In the genomic region with DNA sequence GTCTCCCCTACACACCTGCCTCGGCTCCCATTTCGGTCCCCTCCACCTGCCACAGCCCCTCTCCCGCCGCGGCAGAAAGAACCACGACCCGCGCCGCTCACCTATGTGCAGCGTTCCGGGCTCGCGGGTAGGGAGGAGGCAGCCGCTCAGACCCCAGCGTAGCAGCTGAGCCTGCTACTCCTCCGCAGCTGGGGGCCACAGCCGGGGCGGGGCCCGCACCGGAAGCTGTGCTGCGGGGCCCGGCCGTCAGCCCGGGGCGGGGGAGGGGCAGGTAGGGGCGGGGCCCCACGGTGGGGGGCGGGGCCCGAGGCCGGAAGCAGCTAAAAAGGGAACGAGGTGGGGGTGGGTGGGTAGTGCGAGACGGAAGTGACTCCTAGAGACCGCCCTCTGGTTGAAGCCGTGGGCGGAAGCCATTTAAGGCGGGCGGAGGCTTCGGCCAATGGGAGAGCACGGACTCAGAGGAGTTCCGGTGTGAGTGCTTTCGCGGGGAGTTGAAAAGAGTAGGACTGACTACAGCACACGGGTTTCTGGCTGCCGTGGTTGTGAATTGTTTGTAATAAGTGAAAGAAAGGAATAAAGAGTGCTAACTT, we compare ENCODE assay signal across 8 mouse cellular contexts. TPM values are rescaled to one million over a fixed set of nuclear protein-coding genes. Genes with fewer than 3 reads are reported as not detected.
DNase-seq lines count a peak whose midpoint lies in the region; ATAC-seq and TF ChIP-seq lines count a peak whose summit lies in the region.

A gene (minus strand): TSS at position 213 of the 590 bp plus-strand sequence.

- peak; percentile 89 to 92 for DNase-seq in B cell, adult 2 months
- DNase-seq in brain, adult 2 months (ENCODE audit: low read depth, low spot score): peak; percentile 98
- DNase-seq in liver, adult 2 months (ENCODE audit: extremely low read depth, low read depth, low spot score): peak; percentile 88
- peak; percentile 97 for DNase-seq in splenic B cell, adult 2 months (ENCODE audit: low read depth, low spot score)

- no peaks in the 10 kb centered on the region; the same call in 1 of the 2 replicates for H3K79me2 ChIP-seq in liver, adult 2 months (ENCODE audit: control insufficient read depth, insufficient read depth, low read length)
- no peaks in the 10 kb centered on the region for H3K79me2 ChIP-seq in myocyte (ENCODE audit: control insufficient read depth, insufficient read depth)

- peak within 1 kb of the TSS; percentile 86 for H3K9ac ChIP-seq in heart, embryonic 11.5 days (ENCODE audit: low read depth, low read length)
- H3K9ac ChIP-seq in kidney, embryonic 16.5 days (replicated peaks; ENCODE audit: low read length): peak within 1 kb of the TSS; percentile 79
- H3K9ac ChIP-seq in liver, adult 2 months (ENCODE audit: low read depth, low read length): peak within 1 kb of the TSS; percentile 93

- H3ac ChIP-seq in myocyte (ENCODE audit: control insufficient read depth, insufficient read length): peak within 1 kb of the TSS; percentile 70

- peaks cover 31% of the 10 kb centered on the region for H3K4me1 ChIP-seq in heart, embryonic 11.5 days (ENCODE audit: control insufficient read depth, insufficient read depth, low read length)
- H3K4me1 ChIP-seq in kidney, embryonic 16.5 days (ENCODE audit: insufficient read depth, low read length): peaks cover 36% of the 10 kb centered on the region
- H3K4me1 ChIP-seq in liver, adult 2 months (ENCODE audit: control insufficient read depth, insufficient read depth, low read length): peaks cover 3% of the 10 kb centered on the region

- peak within 1 kb of the TSS; percentile 89 for H3K4me3 ChIP-seq in heart, embryonic 11.5 days (ENCODE audit: low read depth, low read length)
- H3K4me3 ChIP-seq in kidney, embryonic 16.5 days (ENCODE audit: low read length): peak within 1 kb of the TSS; percentile 76
- peak within 1 kb of the TSS; percentile 97 for H3K4me3 ChIP-seq in liver, adult 2 months (ENCODE audit: insufficient read depth, low read depth, low read length)
- peak within 1 kb of the TSS; percentile 39 for H3K4me3 ChIP-seq in myocyte

- no peaks in the 10 kb centered on the region for H3K9me3 ChIP-seq in heart, embryonic 11.5 days (replicated peaks; ENCODE audit: control insufficient read depth, low read length)
- H3K9me3 ChIP-seq in kidney, embryonic 16.5 days (ENCODE audit: low read length): no peaks in the 10 kb centered on the region

- 0 out of 2 replicates have a peak, but pooled peaks cover 2% of the 10 kb centered on the region for H3K36me3 ChIP-seq in heart, embryonic 11.5 days (ENCODE audit: control insufficient read depth, insufficient read depth, low read length)
- no peaks in the 10 kb centered on the region for H3K36me3 ChIP-seq in kidney, embryonic 16.5 days (ENCODE audit: insufficient read depth, low read length)
- H3K36me3 ChIP-seq in liver, adult 2 months (ENCODE audit: control insufficient read depth, insufficient read depth, low read length): no peaks in the 10 kb centered on the region
- H3K36me3 ChIP-seq in myocyte (ENCODE audit: control insufficient read depth, insufficient read depth): no peaks in the 10 kb centered on the region
- 0 out of 2 replicates have a peak, but pooled peaks cover 2% of the 10 kb centered on the region for H3K36me3 ChIP-seq in splenic B cell, adult 2 months (ENCODE audit: control insufficient read depth, insufficient read depth, low read length, poor library complexity, severe bottlenecking)

- H3K4me2 ChIP-seq in heart, embryonic 11.5 days: peak within 1 kb of the TSS; percentile 72
- H3K4me2 ChIP-seq in kidney, embryonic 16.5 days (replicated peaks; ENCODE audit: low read depth, low read length): peak within 1 kb of the TSS; percentile 87
- H3K4me2 ChIP-seq in myocyte (ENCODE audit: low read depth): peak within 1 kb of the TSS; percentile 99

- no peaks in the 10 kb centered on the region for H3K27me3 ChIP-seq in heart, embryonic 11.5 days (ENCODE audit: control insufficient read depth, insufficient read depth, low read length)
- peaks cover 17% of the 10 kb centered on the region for H3K27me3 ChIP-seq in kidney, embryonic 16.5 days (ENCODE audit: insufficient read depth, low read length)
- no peaks in the 10 kb centered on the region for H3K27me3 ChIP-seq in liver, adult 2 months (ENCODE audit: control insufficient read depth, insufficient read depth, low read length)
- H3K27me3 ChIP-seq in myocyte (ENCODE audit: control insufficient read depth, insufficient read depth, insufficient read length): peaks cover 4% of the 10 kb centered on the region
- no peaks in the 10 kb centered on the region; the same call in 1 of the 2 replicates for H3K27me3 ChIP-seq in splenic B cell, adult 2 months (ENCODE audit: control insufficient read depth, insufficient read depth, low read length, poor library complexity, severe bottlenecking)

- WGBS in heart, embryonic 11.5 days (ENCODE audit: insufficient replicate concordance): 2% methylated on average over 43 of the region's 45 CpGs
- WGBS in kidney, embryonic 16.5 days: under 1% methylated on average over 42 of the region's 45 CpGs
- WGBS in liver, adult 2 months: 1% methylated on average over 44 of the region's 45 CpGs

- H3K27ac ChIP-seq in heart, embryonic 11.5 days (ENCODE audit: low read depth, low read length): peak within 1 kb of the TSS; percentile 71
- peak within 1 kb of the TSS; percentile 50 for H3K27ac ChIP-seq in kidney, embryonic 16.5 days (ENCODE audit: low read length)
- peak within 1 kb of the TSS; percentile 20 for H3K27ac ChIP-seq in liver, adult 2 months (replicated peaks; ENCODE audit: insufficient read depth, low read depth, low read length)

- peak; percentile 95 for ATAC-seq in erythroblast, adult 5-6 weeks (replicated peaks; ENCODE audit: low FRiP score, poor library complexity, severe bottlenecking)
- peak; percentile 97 for ATAC-seq in heart, embryonic 11.5 days (replicated peaks; ENCODE audit: insufficient number of reproducible peaks, low FRiP score, low TSS enrichment)
- peak; percentile 99 for ATAC-seq in kidney, embryonic 16.5 days (ENCODE audit: low FRiP score, low TSS enrichment)

- peak; percentile 58; the same call in 1 of the 2 replicates for TF ChIP-seq POLR2A in liver, adult 2 months (IDR thresholded peaks at IDR 0.05; ENCODE audit: extremely low read depth, insufficient read depth, low read length)
- TF ChIP-seq POLR2A in myocyte (IDR thresholded peaks at IDR 0.05; ENCODE audit: insufficient read length, low read depth): peak; percentile 72

- TF ChIP-seq CTCF in liver, adult 2 months (IDR thresholded peaks at IDR 0.05; ENCODE audit: low read depth, low read length): no peak

TF ChIP-seq in myocyte, 11 proteins besides CTCF, POLR2A, EP300 and RAD21:
- TF ChIP-seq MYOG (IDR thresholded peaks at IDR 0.05; ENCODE audit: control insufficient read depth in 1 of 3, insufficient read depth in 1 of 3, insufficient read length in 2 of 3, low read depth in 2 of 3) (peak in 2 of 3 experiments; percentile 55 to 75), CEBPB (IDR thresholded peaks at IDR 0.05; ENCODE audit: insufficient read depth, poor library complexity, severe bottlenecking) (no peak), POLR2AphosphoS2 (IDR thresholded peaks at IDR 0.05; ENCODE audit: insufficient read length, low read depth) (no peak), SRF (IDR thresholded peaks at IDR 0.05; ENCODE audit: control insufficient read depth, insufficient read length, low read depth) (peak; percentile 97), E2F4 (IDR thresholded peaks at IDR 0.05; ENCODE audit: insufficient read depth) (peak; percentile 96), TCF3 (IDR thresholded peaks at IDR 0.05; ENCODE audit: insufficient read length, low read depth) (peak; percentile 28), USF1 (IDR thresholded peaks at IDR 0.05; ENCODE audit: low read depth) (no peak), MAX (IDR thresholded peaks at IDR 0.05; ENCODE audit: low read depth) (no peak), REST (IDR thresholded peaks at IDR 0.05; ENCODE audit: insufficient read depth, insufficient read length) (no peak), MYOD1 (IDR thresholded peaks at IDR 0.05; ENCODE audit: control insufficient read depth in 1 of 3, insufficient read length in 2 of 3, low read depth in 2 of 3) (peak in 2 of 3 experiments; percentile 64 to 80), TCF12 (IDR thresholded peaks at IDR 0.05; ENCODE audit: insufficient read depth, poor library complexity, severe bottlenecking) (no peak)

RNA-seq across cellular contexts. Expression of the gene that starts here (rescaled TPM):
- total RNA-seq in erythroblast, adult 5-6 weeks (2015; ENCODE audit: low replicate concordance): 1.9 and 4.6 TPM in 2 replicates
- total RNA-seq in erythroblast, adult 5-6 weeks (2017; ENCODE audit: low replicate concordance): 2.5 TPM in 2 replicates
- polyA plus RNA-seq in heart, embryonic 11.5 days (2014; fragmentation: Nextera tagmentation; extraction: Ambion mirVana): 28.0 and 31.7 TPM in 2 replicates
- polyA plus RNA-seq in kidney, embryonic 16.5 days (2015; fragmentation: Nextera tagmentation; extraction: Ambion mirVana): 6.0 and 8.6 TPM in 2 replicates
- total RNA-seq in liver, adult 2 months (2014; rRNA removed): 0.83 and 1.5 TPM in 2 replicates
- 2.4 and 2.8 TPM in 2 replicates for polyA plus RNA-seq in liver, adult 2 months (2012; rRNA removed)
- 1.5 TPM for polyA plus RNA-seq in myocyte (2012; fragmentation: generic; extraction: Trizol)

Comparison
In these comparisons a context has a peak if more than half of its experiments do, and no peak if none do; other contexts are left out.
1. Peak in every context shown above with its lines: DNase-seq, ATAC-seq, H3K4me3 ChIP-seq and H3K27ac ChIP-seq.
2. H3K27ac ChIP-seq: peak in every context shown above with its lines; median percentile 71 in heart, embryonic 11.5 days; 50 in kidney, embryonic 16.5 days; 20 in liver, adult 2 months.
3. H3K4me3 ChIP-seq: peak in every context shown above with its lines; median percentile 97 in liver, adult 2 months; 89 in heart, embryonic 11.5 days; 76 in kidney, embryonic 16.5 days; 39 in myocyte.